Mouse (Mus musculus) limb, embryonic 13.5 days (tissue): ENCODE results near the gene Rnf215. TPM values are rescaled to one million over a fixed set of nuclear protein-coding genes. Genes with fewer than 3 reads are reported as not detected.
"Not testable (repeated sequence)": the region's sequence is repeated elsewhere in the genome, so short reads cannot be mapped to it uniquely, and the experiment has no call there.

ENCODE experiments used
- ATAC-seq: fragments of 200-750 bp; cut with Nextera tagmentation; 2 replicates; pipeline ENCODE4 v1.8.0; 2017; ENCODE audit warnings: low read depth, moderate number of reproducible peaks, moderate TSS enrichment; ENCODE audit not compliant: low FRiP score
- H3K27ac ChIP-seq: fragments of 300-500 bp; sonication (generic); 2 replicates; pipeline ENCODE4 v1.5.1; 2015; ENCODE audit warnings: inconsistent platforms, mild to moderate bottlenecking, moderate library complexity
- H3K27me3 ChIP-seq: fragments of 300-500 bp; sonication (generic); 2 replicates; pipeline ENCODE4 v1.6.1; 2015; ENCODE audit warnings: mild to moderate bottlenecking, inconsistent platforms
- H3K36me3 ChIP-seq: fragments of 300-500 bp; sonication (generic); 2 replicates; pipeline ENCODE4 v1.6.1; 2015; ENCODE audit warnings: inconsistent platforms, mild to moderate bottlenecking, moderate library complexity
- H3K4me1 ChIP-seq: fragments of 300-500 bp; sonication (generic); 2 replicates; pipeline ENCODE4 v1.6.1; 2015; ENCODE audit warnings: inconsistent platforms
- H3K4me2 ChIP-seq: fragments of 300-500 bp; sonication (generic); replicated peaks from 2 replicates; pipeline ENCODE4 v1.6.1; 2015; ENCODE audit warnings: inconsistent platforms, mild to moderate bottlenecking, moderate library complexity
- H3K4me3 ChIP-seq: fragments of 300-500 bp; sonication (generic); 2 replicates; pipeline ENCODE4 v1.5.1; 2015; ENCODE audit warnings: moderate library complexity, mild to moderate bottlenecking, inconsistent platforms
- H3K9ac ChIP-seq: fragments of 300-500 bp; sonication (generic); 2 replicates; pipeline ENCODE4 v1.6.1; 2015; ENCODE audit warnings: mild to moderate bottlenecking, inconsistent platforms
- H3K9me3 ChIP-seq: fragments of 300-500 bp; sonication (generic); 2 replicates; pipeline ENCODE4 v1.6.1; 2016; ENCODE audit warnings: inconsistent platforms
- WGBS: fragments of 180-500 bp; shearing (Covaris S2); methylation state at CpG from one replicate; pipeline ENCODE4 v1.1.7; 2015; 5-methylcytosine and 5-hydroxymethylcytosine counted together
- polyA plus RNA-seq: library from polyadenylated mRNA; unstranded; fragments of >200 nt; fragmentation: Nextera tagmentation; extraction: Ambion mirVana; gene quantifications from 2 replicates; pipeline ENCODE4 v1.2.1, GENCODE M21; 2015

The Rnf215 gene
- polyA plus RNA-seq, 1 experiment from 2014 or later, result 38.6 TPM

GRCm38 (mm10) chr11:4098816-4099215, 36.2 kb upstream of the Rnf215 start:
- Histone ChIP-seq H3K4me3 (no peak overlapping the region), H3K27ac (no peak overlapping the region), H3K27me3 (no peaks in the 10 kb centered on the region), H3K9me3 (no peaks in the 10 kb centered on the region), H3K36me3 (no peaks in the 10 kb centered on the region), H3K4me1 (peaks cover 25% of the 10 kb centered on the region), H3K9ac (no peak overlapping the region), H3K4me2 (no peak overlapping the region)
- WGBS, result 77% methylated on average over 7 of the region's 7 CpGs
- no peak for ATAC-seq

DNA sequence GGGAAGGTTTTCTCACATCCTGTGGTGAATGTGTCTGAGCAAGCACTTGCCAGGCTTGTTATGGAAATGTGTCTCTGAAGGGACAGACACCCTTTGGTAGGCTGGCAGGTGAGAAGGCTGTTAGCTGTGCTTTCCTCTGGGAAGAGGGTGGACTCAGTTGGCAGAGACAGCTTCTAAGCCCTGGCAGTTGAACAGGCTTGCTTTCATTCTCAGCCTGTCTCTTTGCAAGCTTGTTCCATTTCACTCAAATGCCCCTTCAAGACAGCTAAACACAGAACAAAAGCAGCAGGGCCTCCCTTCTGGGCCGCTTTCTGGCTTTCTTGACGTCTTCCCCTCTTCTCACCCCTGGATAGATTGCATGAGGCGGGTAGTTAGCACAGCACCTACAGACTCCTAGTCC, 35.6 kb upstream of the Rnf215 start:
- peaks cover 22% of the 10 kb centered on the region for H3K4me1 ChIP-seq
- no peaks in the 10 kb centered on the region for H3K9me3 ChIP-seq
- H3K4me2 ChIP-seq, result no peak overlapping the region
- H3K27ac ChIP-seq, result no peak overlapping the region
- WGBS, result 73% methylated on average over 3 of the region's 3 CpGs
- no peak overlapping the region for H3K4me3 ChIP-seq
- ATAC-seq, result no peak
- no peak overlapping the region for H3K9ac ChIP-seq
- H3K27me3 ChIP-seq, result no peaks in the 10 kb centered on the region
- H3K36me3 ChIP-seq, result no peaks in the 10 kb centered on the region

DNA sequence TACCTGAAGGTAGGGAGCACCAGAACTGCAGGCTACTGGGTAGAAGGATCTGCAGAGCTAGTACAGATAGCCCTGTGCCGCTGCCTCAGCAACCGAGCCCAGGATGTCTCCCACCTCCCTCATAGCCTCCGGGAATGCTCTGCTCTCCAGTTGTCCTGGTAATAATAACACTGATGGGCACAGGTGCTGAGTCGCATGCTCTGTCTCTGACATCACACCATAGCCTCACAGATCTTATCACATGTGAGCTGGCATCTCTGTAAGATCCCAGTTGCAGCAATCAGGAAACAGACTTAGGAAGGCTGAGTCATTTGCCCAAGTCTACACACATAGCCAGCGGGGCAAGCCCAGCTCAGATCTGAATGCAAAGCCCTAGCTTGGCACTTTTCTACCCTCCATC, 33.2 kb upstream of the Rnf215 start:
- H3K4me3 ChIP-seq, result no peak overlapping the region
- no peak for ATAC-seq
- H3K9me3 ChIP-seq, result no peaks in the 10 kb centered on the region
- H3K4me1 ChIP-seq, result peaks cover 6% of the 10 kb centered on the region
- no peak overlapping the region for H3K27ac ChIP-seq
- H3K9ac ChIP-seq, result no peak overlapping the region
- H3K36me3 ChIP-seq, result no peaks in the 10 kb centered on the region; the same call in 1 of the 2 replicates
- 74% methylated on average over 5 of the region's 5 CpGs for WGBS
- H3K4me2 ChIP-seq, result no peak overlapping the region
- no peaks in the 10 kb centered on the region for H3K27me3 ChIP-seq

DNA sequence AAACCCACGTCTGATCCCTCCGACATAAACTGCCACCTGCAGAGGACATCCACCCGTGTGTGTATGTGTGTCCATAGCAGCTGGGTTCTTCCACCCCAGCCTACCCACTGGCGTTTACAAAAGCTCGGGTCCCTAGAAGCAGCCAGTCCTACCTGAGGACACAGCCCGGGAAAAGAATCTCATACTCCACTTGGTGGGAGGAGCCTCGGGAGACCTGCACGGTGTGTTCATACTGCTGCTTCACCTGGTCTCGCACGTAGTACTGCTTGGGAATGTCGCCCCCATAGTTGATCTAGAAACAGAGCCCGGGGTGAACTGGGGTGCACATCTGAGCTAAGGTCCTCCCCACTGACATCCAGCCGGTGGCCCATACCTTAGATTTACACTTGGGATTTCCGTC, 31.5 kb upstream of the Rnf215 start:
- Histone ChIP-seq H3K9me3 (no peaks in the 10 kb centered on the region), H3K27ac (no peak overlapping the region), H3K9ac (no peak overlapping the region), H3K36me3 (peaks cover 5% of the 10 kb centered on the region), H3K4me2 (no peak overlapping the region), H3K4me3 (no peak overlapping the region), H3K27me3 (no peaks in the 10 kb centered on the region), H3K4me1 (no peaks in the 10 kb centered on the region)
- 81% methylated on average over 14 of the region's 14 CpGs for WGBS
- no peak for ATAC-seq

DNA sequence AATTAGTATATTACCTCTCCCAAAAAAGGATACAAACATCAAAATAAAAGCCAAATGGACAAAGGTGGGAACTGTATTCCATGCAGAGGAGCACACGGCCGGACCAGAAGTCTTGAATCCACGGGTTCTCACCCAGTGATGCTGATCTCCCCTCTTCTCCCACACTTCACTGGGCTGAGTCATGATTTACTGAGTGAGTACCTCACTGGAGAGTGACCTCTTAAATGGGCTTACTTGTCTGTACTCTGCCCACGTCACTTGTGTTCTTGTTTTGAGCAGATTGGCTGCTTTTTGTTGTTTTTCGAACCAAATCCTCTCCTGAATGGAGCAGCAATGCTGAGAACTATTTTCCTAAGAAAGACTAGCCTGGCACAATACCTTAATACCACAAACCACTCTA, 30.0 kb upstream of the Rnf215 start:
- Histone ChIP-seq H3K4me3 (no peak overlapping the region), H3K36me3 (peaks cover 12% of the 10 kb centered on the region), H3K9me3 (no peaks in the 10 kb centered on the region), H3K4me1 (no peaks in the 10 kb centered on the region), H3K27me3 (no peaks in the 10 kb centered on the region), H3K4me2 (no peak overlapping the region), H3K27ac (no peak overlapping the region), H3K9ac (no peak overlapping the region)
- ATAC-seq, result no peak
- 81% methylated on average over 5 of the region's 5 CpGs for WGBS

GRCm38 (mm10) chr11:4105444-4105843, 29.6 kb upstream of the Rnf215 start:
- Histone ChIP-seq H3K4me1 (no peaks in the 10 kb centered on the region), H3K36me3 (peaks cover 12% of the 10 kb centered on the region), H3K9me3 (no peaks in the 10 kb centered on the region), H3K27ac (no peak overlapping the region), H3K27me3 (no peaks in the 10 kb centered on the region), H3K9ac (peak overlapping the region; percentile 19; the same call in 1 of the 2 replicates), H3K4me2 (no peak overlapping the region), H3K4me3 (no peak overlapping the region)
- WGBS, result 33% methylated on average over 6 of the region's 6 CpGs
- no peak for ATAC-seq

GRCm38 (mm10) chr11:4107901-4108300, 27.1 kb upstream of the Rnf215 start:
- not testable (repeated sequence) for ATAC-seq, H3K4me2 ChIP-seq, H3K4me3 ChIP-seq, H3K4me1 ChIP-seq, H3K27me3 ChIP-seq, H3K9ac ChIP-seq, H3K9me3 ChIP-seq, H3K27ac ChIP-seq
- 89% methylated on average over 6 of the region's 6 CpGs for WGBS
- H3K36me3 ChIP-seq, result peaks cover 16% of the 10 kb centered on the region

DNA sequence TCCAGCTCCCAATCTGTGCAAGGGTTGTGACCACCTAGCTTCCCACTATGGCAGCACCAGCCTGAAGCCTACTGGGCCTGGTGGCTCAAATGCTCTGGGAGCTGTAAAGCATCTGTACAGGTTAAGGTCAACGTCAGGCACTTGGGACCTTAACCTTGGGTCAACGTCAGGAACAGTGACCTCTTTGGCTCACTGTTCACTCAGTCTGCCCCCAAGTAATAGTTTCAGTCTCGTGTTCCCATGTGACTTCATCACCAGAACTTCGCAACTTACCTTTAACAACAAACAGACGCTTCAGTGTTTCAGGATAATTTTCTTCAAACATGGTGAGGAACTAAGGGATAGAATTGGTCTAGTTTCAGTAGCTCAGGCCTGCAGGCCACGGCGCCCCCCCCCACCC, 26.3 kb upstream of the Rnf215 start:
- Histone ChIP-seq H3K36me3 (peaks cover 16% of the 10 kb centered on the region), H3K27me3 (no peaks in the 10 kb centered on the region), H3K9me3 (no peaks in the 10 kb centered on the region), H3K4me3 (no peak overlapping the region), H3K4me2 (no peak overlapping the region), H3K9ac (no peak overlapping the region), H3K27ac (no peak overlapping the region), H3K4me1 (no peaks in the 10 kb centered on the region)
- 67% methylated on average over 7 of the region's 7 CpGs for WGBS
- no peak for ATAC-seq

DNA sequence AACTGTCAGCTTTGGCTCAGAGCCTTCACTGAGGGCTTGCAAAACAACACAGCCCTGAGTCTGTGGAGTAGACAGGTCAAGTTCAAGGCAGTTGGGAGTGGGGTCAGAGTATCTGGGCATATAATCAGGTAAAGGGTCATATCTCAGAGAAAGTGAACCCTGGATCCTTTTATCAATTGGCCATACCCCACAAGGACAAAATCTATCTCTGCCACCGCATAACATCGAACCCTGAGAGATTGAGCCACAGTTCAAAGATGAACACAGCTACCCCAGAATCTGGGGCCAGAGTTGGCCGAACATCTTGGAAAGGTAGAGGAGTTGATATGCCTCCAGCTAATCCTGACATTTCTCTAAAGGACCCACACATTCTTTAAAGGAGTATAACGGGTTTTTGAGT, 23.0 kb upstream of the Rnf215 start:
- Histone ChIP-seq H3K27ac (no peak overlapping the region), H3K9ac (no peak overlapping the region), H3K9me3 (no peaks in the 10 kb centered on the region), H3K4me1 (peaks cover 2% of the 10 kb centered on the region; the same call in 1 of the 2 replicates), H3K4me2 (no peak overlapping the region), H3K27me3 (peaks cover 7% of the 10 kb centered on the region), H3K36me3 (peaks cover 16% of the 10 kb centered on the region), H3K4me3 (no peak overlapping the region)
- no peak for ATAC-seq
- 89% methylated on average over 4 of the region's 4 CpGs for WGBS

DNA sequence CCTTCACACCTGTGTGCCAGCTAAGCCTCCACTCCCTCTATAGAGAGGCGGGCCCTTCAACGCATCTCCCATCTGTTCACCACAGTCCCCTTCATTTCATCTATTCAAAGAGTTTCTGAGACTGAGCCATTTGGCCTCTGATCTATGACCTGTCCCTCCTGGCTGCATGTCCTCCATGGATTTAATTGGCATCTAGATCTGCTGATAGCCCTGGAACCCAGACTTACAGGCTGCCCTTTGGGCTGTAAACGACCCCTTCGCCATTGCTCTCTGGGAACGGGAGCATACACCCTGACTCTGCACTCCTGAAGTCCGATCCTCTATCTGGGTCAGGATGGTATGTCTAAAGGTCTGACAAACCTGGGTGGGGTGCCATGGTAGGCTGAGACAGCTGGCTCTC, 22.1 kb upstream of the Rnf215 start:
- Histone ChIP-seq H3K27me3 (peaks cover 16% of the 10 kb centered on the region), H3K9me3 (no peaks in the 10 kb centered on the region), H3K4me3 (no peak overlapping the region), H3K4me1 (peaks cover 11% of the 10 kb centered on the region), H3K9ac (no peak overlapping the region), H3K4me2 (no peak overlapping the region), H3K36me3 (peaks cover 16% of the 10 kb centered on the region), H3K27ac (no peak overlapping the region)
- 61% methylated on average over 6 of the region's 6 CpGs for WGBS
- no peak for ATAC-seq

DNA sequence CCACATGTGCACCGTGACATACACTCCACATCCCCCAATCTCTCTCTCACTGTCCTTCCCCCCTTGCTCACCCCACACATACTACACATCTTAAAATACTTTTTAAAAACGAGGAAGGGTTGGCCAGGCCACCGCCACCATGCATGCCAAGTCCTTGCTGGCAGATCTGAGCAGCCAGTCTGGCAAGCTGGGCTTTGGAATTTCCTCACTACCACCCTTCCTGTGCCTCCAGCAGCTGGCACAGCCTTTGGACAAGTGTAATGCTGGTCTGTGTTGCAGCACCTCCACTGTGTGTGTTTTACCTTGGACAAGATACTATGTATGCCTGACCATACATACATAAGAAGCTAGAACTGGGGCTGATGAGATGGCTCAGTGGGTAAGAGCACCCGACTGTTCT, 21.5 kb upstream of the Rnf215 start:
- H3K4me2 ChIP-seq, result no peak overlapping the region
- no peaks in the 10 kb centered on the region for H3K9me3 ChIP-seq
- no peak overlapping the region for H3K27ac ChIP-seq
- ATAC-seq, result no peak
- H3K36me3 ChIP-seq, result peaks cover 12% of the 10 kb centered on the region
- H3K4me3 ChIP-seq, result no peak overlapping the region
- 83% methylated on average over 4 of the region's 4 CpGs for WGBS
- peaks cover 22% of the 10 kb centered on the region for H3K27me3 ChIP-seq
- H3K9ac ChIP-seq, result no peak overlapping the region
- H3K4me1 ChIP-seq, result peaks cover 15% of the 10 kb centered on the region

DNA sequence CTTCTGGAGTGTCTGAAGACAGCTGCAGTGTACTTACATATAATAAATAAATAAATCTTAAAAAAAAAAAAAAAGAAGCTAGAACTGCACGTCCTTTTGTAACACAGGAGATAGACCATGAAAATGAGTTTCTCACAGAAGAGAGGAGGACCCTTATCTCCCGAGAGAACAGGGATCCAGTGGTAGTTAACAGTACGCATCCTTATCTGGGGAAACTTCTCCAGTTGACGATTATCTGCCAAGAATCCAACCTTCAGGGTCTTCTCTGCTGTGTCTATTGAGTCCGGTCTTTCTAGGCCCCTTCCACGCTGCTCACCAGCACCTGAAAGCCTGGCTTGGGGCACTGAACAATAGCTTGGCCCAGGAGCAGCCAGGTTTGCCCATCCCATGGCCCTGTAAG, 21.0 kb upstream of the Rnf215 start:
- Histone ChIP-seq H3K27ac (no peak overlapping the region), H3K4me1 (peaks cover 20% of the 10 kb centered on the region), H3K36me3 (peaks cover 7% of the 10 kb centered on the region; the same call in 1 of the 2 replicates), H3K27me3 (peaks cover 25% of the 10 kb centered on the region), H3K4me2 (no peak overlapping the region), H3K4me3 (no peak overlapping the region), H3K9ac (no peak overlapping the region), H3K9me3 (no peaks in the 10 kb centered on the region)
- no peak for ATAC-seq
- WGBS, result 83% methylated on average over 6 of the region's 6 CpGs

GRCm38 (mm10) chr11:4114541-4114940, 20.5 kb upstream of the Rnf215 start:
- WGBS, result 86% methylated on average over 6 of the region's 6 CpGs
- H3K27me3 ChIP-seq, result peaks cover 30% of the 10 kb centered on the region
- not testable (repeated sequence) for H3K27ac ChIP-seq, H3K4me2 ChIP-seq, H3K36me3 ChIP-seq, ATAC-seq, H3K4me3 ChIP-seq, H3K9me3 ChIP-seq, H3K9ac ChIP-seq
- peaks cover 21% of the 10 kb centered on the region for H3K4me1 ChIP-seq
